Mouse (Mus musculus) brain, adult 2 months (tissue): Measurements from ENCODE around the gene Bcl2l15.
A peak's percentile ranks its signal among the peaks of the same experiment; 100 is the strongest.
"Not testable (repeated sequence)": the region's sequence is repeated elsewhere in the genome, so short reads cannot be mapped to it uniquely, and the experiment has no call there.

Source experiments
- DNase-seq: peaks from one replicate; pipeline ENCODE4 v3.0.0; 2011; ENCODE audit warnings: low read depth, low spot score

The Bcl2l15 gene

DNA sequence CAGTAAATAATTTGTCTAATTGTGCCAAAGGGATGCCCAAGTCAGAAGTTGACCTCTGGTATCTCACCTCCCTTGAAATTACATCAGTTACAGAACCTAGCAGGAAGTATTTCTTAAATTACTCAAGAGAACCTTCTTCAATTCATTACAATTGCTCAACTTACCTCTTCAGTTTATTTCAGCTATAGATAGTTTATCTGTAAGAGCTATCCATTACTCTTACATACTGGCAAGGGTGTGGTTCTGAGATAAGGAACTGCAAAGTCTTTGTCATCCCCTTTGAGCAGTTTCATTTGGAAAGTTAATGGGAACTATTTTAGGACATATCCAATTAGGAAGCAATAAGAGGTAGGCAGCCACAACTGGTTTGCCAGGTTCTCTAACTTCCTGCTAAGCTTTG is at the start of gene Bcl2l15:
Bcl2l15 (plus strand) TSS at position 176 of the 400 bp plus-strand sequence.
- DNase-seq = no peak

DNA sequence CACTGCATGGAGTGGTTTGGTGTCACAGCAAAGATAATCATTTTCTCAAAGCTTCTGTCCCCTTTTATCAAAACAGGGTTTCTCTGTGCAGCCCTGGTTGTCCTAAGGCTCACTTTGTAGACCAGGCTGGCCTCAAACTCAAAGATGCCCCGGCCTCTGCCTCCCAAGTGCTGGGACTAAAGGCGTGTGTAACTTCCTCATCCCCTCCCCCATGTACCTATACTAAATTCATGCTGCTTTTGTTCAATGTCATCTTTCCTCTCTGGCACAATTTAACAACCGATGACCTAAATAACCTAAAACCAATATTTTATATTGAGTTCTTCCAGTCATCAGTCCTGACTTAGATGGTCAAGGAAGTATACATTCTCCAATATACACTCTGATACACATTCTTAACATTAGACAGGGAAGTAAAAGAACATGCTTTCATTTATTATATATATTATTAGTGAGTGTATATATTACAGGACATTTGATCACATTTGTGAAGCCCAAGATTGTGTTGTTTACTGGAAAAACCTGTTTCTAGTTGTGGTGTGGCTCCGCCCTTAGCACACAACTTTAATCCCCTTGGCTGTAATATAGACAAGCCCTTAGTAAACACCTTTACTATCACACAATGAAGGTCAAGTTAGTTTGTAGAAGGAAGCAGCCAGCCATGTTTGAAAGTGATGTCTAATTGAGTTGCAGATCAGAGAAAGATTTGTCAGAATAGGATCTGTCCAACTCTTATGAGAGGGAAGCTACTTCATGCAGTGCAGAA is 49.4 kb upstream of the Bcl2l15 start:
- DNase-seq = no peak

DNA sequence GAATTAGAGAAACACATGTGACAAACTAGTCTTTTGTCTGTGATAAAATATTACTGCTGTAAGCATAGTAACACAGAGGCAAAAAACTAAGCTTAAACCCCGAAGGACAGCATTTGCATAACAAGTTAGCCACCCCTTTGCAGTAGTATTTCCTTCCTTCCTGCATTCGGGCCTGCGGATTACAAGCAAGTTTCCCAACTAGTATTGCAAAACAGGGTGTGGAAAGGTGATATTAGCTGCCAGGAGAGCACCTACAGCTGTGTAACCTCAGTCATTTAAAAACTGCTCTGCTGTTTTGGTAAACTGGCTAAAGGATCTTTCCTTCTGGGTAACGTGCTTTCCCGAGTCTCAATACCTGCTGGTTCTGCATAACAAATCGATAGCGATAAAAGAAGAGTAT is 45.2 kb upstream of the Bcl2l15 start:
- DNase-seq = no peak

DNA sequence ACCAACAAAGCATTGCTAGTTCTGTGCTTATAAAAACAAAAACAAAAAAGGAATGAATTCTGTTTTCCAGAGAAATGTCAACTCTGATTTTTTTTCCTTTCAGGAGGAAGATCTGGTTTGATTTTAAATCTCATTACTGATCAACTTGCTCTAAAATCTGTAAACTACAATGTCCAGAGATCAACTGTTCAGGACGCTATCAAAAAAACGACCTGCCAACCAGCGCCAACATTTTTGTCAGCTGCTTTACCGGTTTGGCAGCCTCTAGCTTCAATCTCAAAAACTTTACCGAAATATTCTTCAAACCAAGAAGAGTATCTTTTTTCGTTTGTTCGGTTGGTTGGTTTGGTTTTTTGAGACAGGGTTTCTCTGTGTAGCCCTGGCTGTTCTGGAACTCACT is 43.3 kb upstream of the Bcl2l15 start:
- DNase-seq = no peak

DNA sequence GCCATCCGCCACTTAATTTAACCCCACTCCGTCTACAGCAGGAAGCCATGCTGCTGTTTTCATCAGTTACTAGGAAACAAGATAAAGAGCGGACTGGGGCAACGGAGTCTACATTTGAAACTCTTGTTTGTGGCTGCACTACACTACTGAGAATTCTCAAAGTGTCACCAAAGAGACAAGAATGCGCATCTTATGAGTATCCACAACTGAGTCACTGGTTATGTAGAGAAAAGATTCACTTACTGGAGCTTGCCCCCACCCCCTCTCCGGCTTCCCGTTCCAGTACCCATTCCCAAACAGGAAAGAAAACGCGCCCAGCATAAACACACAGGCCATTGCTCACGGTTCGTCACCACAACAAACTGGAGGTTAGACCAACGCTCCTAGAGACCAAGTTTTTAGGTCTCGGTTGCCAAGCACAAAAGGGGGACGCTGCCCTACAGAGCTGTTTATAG is 42.5 kb upstream of the Bcl2l15 start:
- peak; percentile 39 for DNase-seq

DNA sequence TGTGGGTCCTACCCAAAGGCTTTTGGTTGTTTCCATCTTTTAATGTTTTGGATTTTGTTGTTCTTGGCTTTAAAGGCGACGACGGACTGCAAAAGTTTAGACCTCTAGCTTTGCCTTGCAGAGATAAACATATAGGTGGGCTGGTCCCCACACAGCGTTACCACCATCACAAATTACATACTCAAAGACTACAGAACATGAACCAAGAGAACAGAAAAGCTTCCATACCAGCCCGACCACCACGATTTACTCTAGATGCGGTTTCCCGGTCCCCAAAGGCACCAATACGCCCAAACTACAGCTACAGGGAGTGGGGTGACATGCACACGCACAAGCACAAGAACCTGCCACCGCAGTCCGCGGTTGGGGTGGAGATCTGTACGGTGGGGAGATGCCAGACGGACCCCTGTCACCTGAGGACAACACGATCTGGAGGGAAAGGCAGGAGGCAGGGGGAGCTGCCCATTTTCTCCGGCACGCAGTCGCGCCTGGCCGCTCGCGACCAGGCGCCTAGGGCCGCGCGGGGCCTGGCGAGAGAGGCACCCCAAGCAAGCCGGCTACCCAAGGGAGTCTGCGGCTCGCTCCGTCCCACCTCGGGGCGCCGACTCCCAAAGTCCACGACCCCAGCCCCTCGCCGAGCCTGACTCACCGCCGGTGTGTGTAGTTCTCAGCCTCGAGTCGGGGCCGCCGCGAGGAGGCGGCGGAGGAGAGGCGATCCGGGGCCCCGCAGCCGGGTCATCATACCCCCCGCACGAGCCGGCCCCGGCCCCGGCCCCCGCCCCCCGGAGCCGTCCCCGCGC is 41.9 kb upstream of the Bcl2l15 start:
- DNase-seq = peak; percentile 36

DNA sequence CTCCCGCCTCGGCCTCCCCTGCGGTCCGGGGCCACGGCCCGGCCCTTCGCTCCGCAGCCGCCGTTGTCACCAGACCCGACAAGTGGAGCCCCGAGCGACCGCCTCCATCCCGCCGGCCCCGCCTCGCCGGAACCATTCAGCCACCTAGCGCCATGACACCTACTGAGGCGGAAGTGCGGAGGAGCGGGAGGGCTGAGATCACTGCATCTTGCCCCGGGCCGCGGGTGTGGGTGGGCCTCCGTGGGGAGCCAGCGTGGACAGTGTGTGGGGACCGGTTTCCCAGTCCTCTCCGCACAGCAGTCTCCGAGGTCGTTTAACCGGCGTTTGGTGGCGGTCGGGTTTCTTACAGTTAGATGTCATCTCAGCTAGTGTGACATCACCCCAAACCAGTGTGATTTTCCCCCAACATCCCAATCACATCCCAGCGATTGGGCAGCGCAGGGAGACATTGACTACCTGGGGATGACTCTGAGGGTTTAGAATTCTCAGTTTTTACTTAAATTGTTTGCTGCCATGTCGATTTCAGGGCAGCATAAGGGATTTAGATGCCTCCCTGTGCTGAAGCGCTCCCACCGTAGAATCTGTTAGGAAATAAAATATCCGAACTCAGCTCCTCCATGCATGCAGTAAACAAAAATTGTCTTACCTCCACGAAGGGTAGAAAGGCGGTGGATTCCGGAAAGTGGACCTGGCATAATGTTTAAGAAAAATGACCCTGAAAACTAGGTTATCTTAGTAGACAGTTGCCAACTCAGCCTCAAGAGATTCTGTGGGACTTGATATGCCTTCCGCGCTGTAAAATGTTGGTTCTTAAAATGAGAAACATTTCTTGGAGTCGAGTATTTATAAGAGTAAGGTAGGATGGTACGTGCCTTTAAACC is 40.9 kb upstream of the Bcl2l15 start, which contains the start of gene Hipk1:
Hipk1 (minus strand) TSS at position 334 of the 881 bp plus-strand sequence.
- DNase-seq = peak; percentile 98

DNA sequence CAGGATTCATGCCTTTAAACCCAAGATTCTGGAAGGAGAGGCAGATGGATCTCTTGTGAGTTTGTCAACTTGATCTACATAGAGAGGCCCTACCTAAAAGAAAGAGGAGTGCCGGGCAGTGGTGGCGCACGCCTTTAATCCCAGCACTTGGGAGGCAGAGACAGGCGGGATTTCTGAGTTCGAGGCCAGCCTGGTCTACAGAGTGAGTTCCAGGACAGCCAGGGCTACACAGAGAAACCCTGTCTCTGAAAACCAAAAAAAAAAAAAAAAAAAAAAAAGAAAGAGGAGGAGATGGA is 40.3 kb upstream of the Bcl2l15 start:
- not testable (repeated sequence) for DNase-seq

DNA sequence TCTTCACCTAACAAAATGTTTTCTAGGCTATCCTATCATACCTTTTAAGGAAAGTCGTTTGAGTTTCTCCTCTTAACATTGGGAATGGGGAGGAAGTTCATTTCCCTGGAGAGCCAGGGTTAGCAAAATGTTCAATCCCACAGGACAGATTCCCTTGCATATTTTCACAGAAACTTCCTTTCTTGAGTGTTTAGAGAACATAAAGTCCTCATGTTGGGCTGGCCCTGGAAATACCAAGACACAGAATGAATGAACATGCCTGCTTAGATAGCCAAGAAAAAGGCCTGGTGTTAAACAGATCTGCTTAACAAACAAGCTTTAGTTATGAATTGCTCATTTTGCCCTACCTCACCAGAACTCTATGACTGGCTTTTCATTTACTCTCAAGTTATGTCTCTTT is 39.8 kb upstream of the Bcl2l15 start:
- no peak for DNase-seq

DNA sequence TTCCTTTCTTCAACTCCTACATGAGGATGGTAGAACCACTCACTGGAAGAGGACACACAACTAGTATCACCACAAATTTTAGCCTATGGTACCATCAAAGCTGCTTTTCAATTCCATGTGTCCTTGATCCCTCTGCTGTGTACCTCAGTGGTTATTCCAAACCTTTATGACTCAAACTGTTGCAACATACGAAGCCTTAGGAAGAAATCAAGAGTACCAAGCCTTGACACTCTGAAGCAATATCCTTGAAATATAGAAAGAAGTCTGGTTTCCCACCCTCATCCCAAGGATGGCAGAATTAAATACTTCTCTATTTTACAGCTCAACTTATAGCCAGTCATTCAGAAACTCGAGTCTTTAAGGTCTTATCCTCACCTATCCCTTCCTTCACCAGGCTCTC is 36.0 kb upstream of the Bcl2l15 start:
- DNase-seq = no peak

DNA sequence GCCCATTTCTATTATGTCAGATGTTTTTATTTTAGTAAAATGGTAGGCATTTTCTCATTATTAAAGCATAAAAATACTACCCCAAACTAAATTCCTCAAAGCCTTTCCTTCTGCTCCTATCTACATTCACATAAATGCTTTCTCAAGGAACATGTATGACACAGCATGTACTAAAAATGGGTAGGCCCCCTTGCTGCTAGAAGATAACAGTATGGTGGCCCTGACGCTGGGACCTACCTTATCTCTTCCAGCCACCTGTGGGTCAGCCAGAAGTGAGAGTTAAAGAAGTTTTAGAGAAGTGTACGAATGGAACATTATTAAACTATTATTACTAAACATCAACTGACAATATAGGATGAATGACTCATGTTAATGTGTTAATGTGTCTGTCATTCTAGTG is 32.9 kb upstream of the Bcl2l15 start:
- no peak for DNase-seq

DNA sequence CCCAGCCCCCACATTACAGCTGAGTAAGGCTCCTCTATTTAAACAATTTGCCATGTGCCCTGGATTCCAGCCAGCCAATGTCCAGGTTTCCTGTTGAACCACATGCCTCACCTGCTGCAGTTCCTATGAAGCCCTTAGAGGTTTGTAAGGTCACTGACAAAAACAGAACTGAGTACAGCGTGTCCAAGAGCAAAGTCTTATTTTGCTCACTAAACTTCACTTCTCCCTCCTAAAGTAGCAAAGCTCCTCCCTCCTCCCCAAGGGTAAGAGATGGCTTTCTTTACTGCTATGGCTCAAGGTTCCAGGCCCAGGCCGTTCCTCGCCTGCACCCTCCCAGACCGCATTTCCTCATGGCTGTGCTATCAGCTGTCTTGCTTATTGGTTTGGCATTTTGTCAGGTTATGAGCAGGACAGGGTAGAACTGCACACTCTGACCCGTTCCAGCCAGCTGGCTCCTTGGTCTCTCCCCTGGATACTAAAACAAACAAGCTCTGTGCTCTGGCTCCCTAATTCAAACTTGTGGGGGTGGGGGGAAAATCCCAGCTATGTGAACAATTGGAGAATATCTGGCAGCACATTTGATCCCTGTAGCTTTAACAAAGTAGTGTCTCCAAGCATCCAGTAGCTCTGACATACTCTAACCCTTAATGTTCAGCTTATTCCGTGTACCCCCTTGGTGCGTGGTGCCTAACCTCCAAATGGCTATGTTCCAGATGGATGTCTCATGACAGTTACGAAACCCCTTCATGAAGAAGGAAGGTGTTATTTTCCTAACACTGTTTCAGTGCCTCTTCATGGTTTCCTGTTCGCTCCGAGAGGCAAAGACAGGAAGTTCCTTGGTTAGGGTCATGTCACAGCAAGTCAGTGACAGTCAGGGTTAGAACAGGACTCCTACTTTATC is 30.5 kb upstream of the Bcl2l15 start:
- peak; percentile 94 for DNase-seq

DNA sequence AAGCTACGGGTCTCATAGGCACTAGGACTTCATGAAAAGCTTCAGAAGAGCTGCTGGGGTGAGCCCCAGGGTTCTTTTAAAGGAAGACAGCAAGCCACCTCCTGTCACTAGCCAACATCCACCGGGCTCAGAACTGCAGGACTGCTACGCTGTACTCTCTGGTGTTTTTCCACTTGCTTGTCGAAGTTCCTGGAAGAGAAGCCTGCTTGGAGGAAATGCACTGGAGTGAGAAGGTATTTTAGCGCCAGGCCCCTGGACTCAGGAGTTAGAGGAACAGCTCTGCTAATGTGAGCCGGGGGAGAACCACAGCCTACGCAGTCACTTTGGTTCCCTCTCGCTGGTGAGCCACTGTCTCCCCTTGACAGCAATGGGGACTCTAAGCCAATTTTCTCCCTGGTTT is 29.5 kb upstream of the Bcl2l15 start:
- no peak for DNase-seq

DNA sequence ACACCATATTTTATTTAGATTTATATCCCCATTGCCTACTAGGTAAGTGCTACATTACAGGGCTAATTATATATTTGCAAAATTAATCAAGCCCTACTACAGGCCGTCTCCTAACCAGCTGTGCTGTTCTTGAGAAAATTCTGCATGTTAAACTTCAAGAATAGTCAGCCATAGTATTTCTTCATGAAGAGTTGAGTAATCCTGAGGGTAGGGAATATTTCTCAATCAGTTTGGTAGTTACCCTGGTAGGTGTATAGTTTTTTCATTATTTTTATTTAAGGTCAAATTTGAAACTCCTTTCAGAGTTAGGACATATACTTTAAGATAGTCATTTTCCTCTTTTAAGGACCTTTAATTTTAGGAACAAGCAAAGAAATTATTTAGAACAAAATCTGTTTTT is 26.7 kb upstream of the Bcl2l15 start:
- no peak for DNase-seq

DNA sequence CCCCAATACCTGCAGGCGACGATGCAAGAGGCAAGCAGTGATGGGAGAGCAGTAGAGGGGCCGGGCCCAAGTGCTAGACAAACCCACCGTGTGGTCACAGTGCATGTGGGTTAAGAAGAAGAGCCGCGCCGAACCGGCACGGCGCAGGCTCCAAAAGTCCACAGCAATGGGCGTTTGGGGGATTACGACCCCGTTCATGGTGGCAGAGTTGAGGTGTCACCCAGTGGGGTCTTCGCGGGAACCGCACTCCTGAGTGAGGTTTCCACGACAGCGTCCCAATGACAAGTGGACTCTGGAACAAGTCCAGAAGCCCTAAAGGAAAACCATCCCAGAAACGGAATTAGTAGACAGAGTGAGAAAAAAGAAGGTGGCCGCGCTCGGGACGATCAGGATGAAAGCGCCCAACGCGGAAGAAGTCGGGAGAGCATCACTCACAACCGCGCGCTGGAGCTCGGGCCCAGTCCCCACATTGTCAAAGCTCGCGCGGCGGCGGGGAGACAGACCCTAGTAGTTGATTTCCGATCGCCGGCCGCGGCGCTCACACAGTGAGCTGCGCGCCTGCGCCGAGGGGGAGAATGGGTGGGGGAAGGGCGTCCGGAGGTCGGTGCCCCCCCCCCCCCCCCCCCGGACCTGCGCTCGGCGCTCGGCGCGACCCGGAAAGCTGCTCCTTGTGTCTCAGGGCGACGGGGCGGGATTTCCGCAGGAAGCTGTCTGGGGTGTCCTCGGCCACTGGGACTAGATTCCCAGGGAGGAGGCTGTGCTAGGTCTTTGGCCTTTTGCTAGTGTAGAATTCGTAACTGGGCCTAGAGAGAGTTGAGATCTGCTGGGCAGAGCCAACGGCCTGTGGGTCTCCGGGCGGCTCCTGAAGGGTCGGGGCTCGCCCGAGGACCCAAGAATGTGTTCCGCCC is 23.3 kb upstream of the Bcl2l15 start, which contains the start of the genes Dclre1b, Ap4b1 and Gm43064:
Dclre1b (minus strand) TSS at position 554 of the 908 bp plus-strand sequence.
Ap4b1 (plus strand) TSS at position 630 of the 908 bp plus-strand sequence.
Gm43064 (plus strand) TSS at position 683 of the 908 bp plus-strand sequence.
- peak; percentile 97 for DNase-seq

DNA sequence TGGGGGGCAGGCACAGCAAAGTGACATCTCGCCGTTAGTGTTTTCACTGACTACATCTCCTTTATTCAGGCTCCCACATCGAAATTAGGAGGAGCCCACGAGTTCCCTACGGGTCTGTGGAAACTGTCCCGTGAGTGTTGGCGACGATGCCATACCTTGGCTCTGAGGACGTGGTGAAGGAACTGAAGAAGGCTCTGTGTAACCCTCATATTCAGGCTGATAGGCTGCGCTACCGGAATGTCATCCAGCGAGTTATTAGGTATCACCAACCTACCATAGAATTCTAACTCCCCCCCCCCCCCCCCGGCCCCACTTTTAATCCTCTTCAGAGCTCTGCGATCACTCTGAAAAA is 22.6 kb upstream of the Bcl2l15 start:
- DNase-seq = peak; percentile 61

DNA sequence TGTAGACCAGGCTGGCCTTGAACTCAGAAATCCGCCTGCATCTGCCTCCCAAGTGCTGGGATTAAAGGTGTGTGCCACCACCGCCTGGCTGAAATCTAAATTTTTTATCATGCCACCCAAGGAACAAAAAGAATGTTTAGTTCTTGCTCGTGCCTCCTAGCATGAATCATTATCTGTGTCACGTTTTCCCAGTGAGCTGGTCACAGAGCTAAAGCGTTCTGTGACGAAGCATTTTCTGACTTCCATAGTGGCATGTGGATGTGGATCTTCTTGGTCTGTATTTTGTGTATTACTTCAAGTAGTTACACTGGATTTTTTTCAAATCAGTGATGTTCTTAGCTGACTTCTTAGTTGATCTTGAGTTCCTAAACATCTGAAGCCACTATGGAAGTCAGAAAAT is 21.4 kb upstream of the Bcl2l15 start:
- no peak for DNase-seq

DNA sequence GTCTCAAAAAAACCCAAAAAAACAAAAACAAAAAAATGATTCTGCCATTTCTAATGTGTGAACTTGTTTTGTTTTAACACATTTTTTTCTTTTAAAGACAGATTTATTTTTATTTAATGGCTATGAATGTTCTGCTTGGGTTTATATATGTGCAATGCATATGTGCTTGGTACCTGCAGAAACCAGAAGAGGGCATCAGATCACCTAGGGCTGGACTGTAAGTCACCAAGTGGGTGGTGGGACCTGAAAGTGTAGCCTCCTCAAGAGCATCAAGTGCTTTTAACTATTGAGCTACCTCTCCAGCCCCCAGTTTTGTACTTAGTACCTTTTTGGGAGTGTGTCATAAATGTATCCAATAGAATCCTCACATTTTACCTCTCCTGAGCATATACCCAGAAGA is 4.9 kb upstream of the Bcl2l15 start:
- peak; percentile 51 for DNase-seq

DNA sequence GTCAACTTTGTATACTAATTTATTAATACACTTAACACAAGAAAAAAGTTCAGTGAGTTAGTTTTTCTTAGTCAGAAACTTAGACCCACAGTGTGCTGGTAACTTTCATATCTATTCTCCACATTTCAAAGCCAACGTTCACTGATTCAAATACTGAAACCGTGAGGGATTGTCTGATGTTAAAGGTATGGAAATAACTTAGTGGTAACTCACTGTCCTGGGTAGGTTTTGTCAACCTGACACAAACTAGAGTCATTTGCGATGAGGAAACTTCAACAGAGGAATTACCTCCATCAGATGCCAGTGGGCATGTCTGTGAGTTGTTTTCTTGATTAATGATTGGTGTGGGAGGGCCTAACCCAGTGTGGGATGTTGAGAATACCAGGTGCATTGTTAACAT is 3.4 kb upstream of the Bcl2l15 start:
- no peak for DNase-seq

DNA sequence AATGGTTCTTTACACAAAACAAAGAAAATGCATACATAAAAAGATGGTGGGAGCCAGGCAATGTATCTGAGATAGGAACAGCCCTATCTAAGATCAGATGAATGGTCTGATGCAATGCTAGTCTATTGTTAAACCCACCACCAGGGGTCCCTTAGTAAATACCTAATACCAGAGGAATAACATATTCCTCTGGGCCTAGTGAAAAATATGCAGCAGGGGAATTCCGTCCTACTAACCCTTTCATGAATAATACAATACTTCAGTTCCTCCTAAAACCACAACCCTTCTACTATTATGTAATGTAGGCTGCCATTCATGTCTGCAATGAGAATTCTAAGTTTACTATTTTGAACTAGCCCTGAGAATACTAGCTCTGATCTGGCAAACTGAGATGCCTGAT is 1.7 kb upstream of the Bcl2l15 start:
- DNase-seq = not testable (repeated sequence)
